Mouse (Mus musculus): ENCODE data around the gene Ldlr. TPM values are rescaled to one million over a fixed set of nuclear protein-coding genes. Genes with fewer than 3 reads are reported as not detected.

Gene Ldlr
- total and polyA plus RNA-seq, 3 experiments = 69.1 to 90.6 TPM; not detected in 1

DNA sequence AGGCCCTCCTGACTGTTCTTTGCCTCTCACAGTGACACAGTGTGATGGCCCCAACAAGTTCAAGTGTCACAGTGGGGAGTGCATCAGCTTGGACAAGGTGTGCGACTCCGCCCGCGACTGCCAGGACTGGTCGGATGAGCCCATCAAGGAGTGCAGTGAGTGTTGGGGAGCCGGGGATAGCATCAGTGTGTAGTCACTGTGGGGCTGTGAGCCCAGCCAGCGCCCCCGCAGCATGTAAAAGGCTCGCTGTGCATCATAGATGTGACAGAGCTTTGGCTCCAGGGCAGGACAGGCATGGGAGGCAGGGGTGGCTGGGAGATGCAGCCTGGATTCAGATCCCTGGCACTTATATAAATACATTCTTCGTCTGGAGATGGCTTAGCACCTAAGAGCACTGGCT is 13.9 kb downstream of the Ldlr start:
- Histone ChIP-seq H3K27ac (ENCODE audit: control insufficient read depth, low read depth, low read length) (no peak overlapping the region), H3K4me3 (ENCODE audit: control insufficient read depth in 1 of 2, insufficient read depth in 1 of 2, low read depth in 2 of 2, low read length in 2 of 2) (no peak overlapping the region), H3K36me3 (ENCODE audit: control insufficient read depth in 1 of 2, insufficient read depth in 2 of 2, low read length in 2 of 2) (peaks cover 0 to 80% of the 10 kb centered on the region in 2 experiments; a peak in 2 of 4 replicates), H3K27me3 (ENCODE audit: control insufficient read depth in 1 of 2, insufficient read depth in 2 of 2, low read length in 2 of 2) (no peaks in the 10 kb centered on the region), H3K79me2 (ENCODE audit: control insufficient read depth, insufficient read depth, low read length, poor library complexity) (no peaks in the 10 kb centered on the region), H3K9me3 (replicated peaks; ENCODE audit: insufficient read depth, low read length) (no peaks in the 10 kb centered on the region), H3K4me1 (ENCODE audit: control insufficient read depth in 1 of 2, insufficient read depth in 2 of 2, low read length in 2 of 2) (peaks cover 0 to 6% of the 10 kb centered on the region in 2 experiments; a peak in 1 of 4 replicates), H3K9ac (ENCODE audit: control insufficient read depth, low read depth, low read length, poor library complexity, severe bottlenecking) (no peak overlapping the region)
- DNase-seq (ENCODE audit: low read depth, low spot score) = no peak
- TF ChIP-seq POLR2AphosphoS5 (IDR thresholded peaks at IDR 0.05; ENCODE audit: borderline replicate concordance, low read depth, low read length) = 0 out of 2 replicates have a peak, but pooled peaks have one; percentile 53
- TF ChIP-seq BHLHE40 (IDR thresholded peaks at IDR 0.05; ENCODE audit: borderline replicate concordance, low read depth, low read length) = no peak

DNA sequence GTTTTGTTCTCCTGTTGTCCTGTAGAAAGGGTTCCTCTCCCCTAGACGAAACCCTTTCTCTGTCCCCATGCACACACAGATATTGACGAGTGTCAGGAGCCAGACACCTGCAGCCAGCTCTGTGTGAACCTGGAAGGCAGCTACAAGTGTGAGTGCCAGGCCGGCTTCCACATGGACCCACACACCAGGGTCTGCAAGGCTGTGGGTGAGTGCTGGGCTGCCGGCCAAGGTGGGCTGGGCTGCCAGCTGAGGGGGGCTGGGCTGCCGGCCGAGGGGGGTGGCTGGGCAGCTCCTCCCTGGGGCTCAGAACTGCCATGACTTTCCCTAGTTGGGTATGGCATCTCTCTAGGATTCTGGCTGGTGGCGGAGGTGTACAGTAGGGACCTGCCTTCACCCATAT is 15.5 kb downstream of the Ldlr start:
- no peak for TF ChIP-seq CHD2 (IDR thresholded peaks at IDR 0.05; ENCODE audit: low read length)
- no peak for TF ChIP-seq E2F4 (IDR thresholded peaks at IDR 0.05; ENCODE audit: borderline replicate concordance, low read depth, low read length)
- TF ChIP-seq GATA1 (IDR thresholded peaks at IDR 0.05; ENCODE audit: low read depth, low read length) = no peak
- no peak for TF ChIP-seq ZMIZ1 (IDR thresholded peaks at IDR 0.05; ENCODE audit: low read depth, low read length)
- no peak for TF ChIP-seq ZNF384 (IDR thresholded peaks at IDR 0.05; ENCODE audit: low read depth, low read length)
- TF ChIP-seq ELF1 (IDR thresholded peaks at IDR 0.05; ENCODE audit: low read depth, low read length) = no peak
- TF ChIP-seq MYC (IDR thresholded peaks at IDR 0.05; ENCODE audit: low read depth, low read length) = no peak
- no peak for TF ChIP-seq SMC3 (IDR thresholded peaks at IDR 0.05; ENCODE audit: low read depth, low read length)
- TF ChIP-seq USF1 (IDR thresholded peaks at IDR 0.05; ENCODE audit: low read depth, low read length) = no peak
- TF ChIP-seq ZKSCAN1 (IDR thresholded peaks at IDR 0.05; ENCODE audit: low read depth, low read length) = no peak
- no peaks in the 10 kb centered on the region for H3K9me3 ChIP-seq (replicated peaks; ENCODE audit: insufficient read depth, low read length)
- peaks cover 0 to 6% of the 10 kb centered on the region in 2 experiments; a peak in 1 of 4 replicates for H3K4me1 ChIP-seq (ENCODE audit: control insufficient read depth in 1 of 2, insufficient read depth in 2 of 2, low read length in 2 of 2)
- H3K4me3 ChIP-seq (ENCODE audit: control insufficient read depth in 1 of 2, insufficient read depth in 1 of 2, low read depth in 2 of 2, low read length in 2 of 2) = no peak overlapping the region
- H3K27me3 ChIP-seq (ENCODE audit: control insufficient read depth in 1 of 2, insufficient read depth in 2 of 2, low read length in 2 of 2) = no peaks in the 10 kb centered on the region
- no peak overlapping the region for H3K9ac ChIP-seq (ENCODE audit: control insufficient read depth, low read depth, low read length, poor library complexity, severe bottlenecking)
- no peak overlapping the region for H3K27ac ChIP-seq (ENCODE audit: control insufficient read depth, low read depth, low read length)
- no peak for DNase-seq (ENCODE audit: low read depth, low spot score)
- peaks cover 0 to 77% of the 10 kb centered on the region in 2 experiments; a peak in 2 of 4 replicates for H3K36me3 ChIP-seq (ENCODE audit: control insufficient read depth in 1 of 2, insufficient read depth in 2 of 2, low read length in 2 of 2)
- no peaks in the 10 kb centered on the region for H3K79me2 ChIP-seq (ENCODE audit: control insufficient read depth, insufficient read depth, low read length, poor library complexity)

DNA sequence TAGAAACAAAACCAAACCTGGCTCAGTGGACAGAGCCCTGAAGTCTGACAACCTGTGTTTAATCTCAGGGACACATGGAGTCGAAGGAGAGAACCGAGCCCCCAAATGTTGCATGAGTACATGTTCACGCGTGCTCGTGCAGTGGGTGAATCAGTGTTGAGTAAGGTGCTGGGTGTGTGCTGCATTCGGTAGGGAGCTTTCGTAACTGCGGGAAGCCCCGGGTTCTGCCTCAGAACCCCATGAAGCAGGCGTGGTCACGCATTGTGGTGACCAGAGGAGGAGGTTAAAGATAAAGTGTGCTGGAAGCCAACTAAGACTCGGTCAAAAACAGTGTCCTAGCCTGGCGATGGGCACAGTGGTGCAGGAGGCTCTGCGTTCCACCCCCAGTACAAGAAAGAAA is 17.1 kb downstream of the Ldlr start:
- TF ChIP-seq USF1 (IDR thresholded peaks at IDR 0.05; ENCODE audit: low read depth, low read length) = no peak
- no peak for TF ChIP-seq ELF1 (IDR thresholded peaks at IDR 0.05; ENCODE audit: low read depth, low read length)
- no peak for TF ChIP-seq HCFC1 (IDR thresholded peaks at IDR 0.05; ENCODE audit: low read depth, low read length)
- no peak for TF ChIP-seq ZNF384 (IDR thresholded peaks at IDR 0.05; ENCODE audit: low read depth, low read length)
- no peak for TF ChIP-seq CHD1 (IDR thresholded peaks at IDR 0.05; ENCODE audit: low read depth, low read length)
- no peak for TF ChIP-seq EP300 (IDR thresholded peaks at IDR 0.05; ENCODE audit: low read depth in 1 of 2, low read length in 2 of 2)
- no peak for TF ChIP-seq USF2 (IDR thresholded peaks at IDR 0.05; ENCODE audit: borderline replicate concordance in 1 of 2, insufficient read depth in 1 of 2, low read depth in 1 of 2, low read length in 2 of 2)
- TF ChIP-seq KAT2A (conservative IDR thresholded peaks at IDR 0.05; ENCODE audit: low read depth, low read length) = no peak
- no peak for TF ChIP-seq TBP (IDR thresholded peaks at IDR 0.05; ENCODE audit: low read depth, low read length)
- no peak for TF ChIP-seq UBTF (IDR thresholded peaks at IDR 0.05; ENCODE audit: borderline replicate concordance, insufficient read depth, low read depth, low read length)
- no peak for TF ChIP-seq ETS1 (IDR thresholded peaks at IDR 0.05; ENCODE audit: low read depth, low read length)
- TF ChIP-seq CTCF (IDR thresholded peaks at IDR 0.05 in 2 of 3, conservative IDR thresholded peaks at IDR 0.05 in 1 of 3; ENCODE audit: control insufficient read depth in 1 of 3, insufficient read depth in 1 of 3, low read depth in 2 of 3, low read length in 3 of 3, poor library complexity in 1 of 3, severe bottlenecking in 1 of 3) = no peak
- TF ChIP-seq TAL1 (IDR thresholded peaks at IDR 0.05; ENCODE audit: low read length) = no peak
- TF ChIP-seq RCOR1 (IDR thresholded peaks at IDR 0.05; ENCODE audit: low read depth, low read length) = no peak
- TF ChIP-seq MYB (IDR thresholded peaks at IDR 0.05; ENCODE audit: low read depth, low read length) = no peak
- no peak for TF ChIP-seq MXI1 (IDR thresholded peaks at IDR 0.05; ENCODE audit: low read depth, low read length)
- TF ChIP-seq SIN3A (IDR thresholded peaks at IDR 0.05; ENCODE audit: low read length) = no peak
- Histone ChIP-seq H3K4me1 (ENCODE audit: control insufficient read depth in 1 of 2, insufficient read depth in 2 of 2, low read length in 2 of 2) (peaks cover 0 to 6% of the 10 kb centered on the region in 2 experiments; a peak in 1 of 4 replicates), H3K27me3 (ENCODE audit: control insufficient read depth in 1 of 2, insufficient read depth in 2 of 2, low read length in 2 of 2) (no peaks in the 10 kb centered on the region), H3K4me3 (ENCODE audit: control insufficient read depth in 1 of 2, insufficient read depth in 1 of 2, low read depth in 2 of 2, low read length in 2 of 2) (no peak overlapping the region), H3K79me2 (ENCODE audit: control insufficient read depth, insufficient read depth, low read length, poor library complexity) (no peaks in the 10 kb centered on the region), H3K27ac (ENCODE audit: control insufficient read depth, low read depth, low read length) (no peak overlapping the region), H3K9me3 (replicated peaks; ENCODE audit: insufficient read depth, low read length) (no peaks in the 10 kb centered on the region), H3K36me3 (ENCODE audit: control insufficient read depth in 1 of 2, insufficient read depth in 2 of 2, low read length in 2 of 2) (peaks cover 0 to 75% of the 10 kb centered on the region in 2 experiments; a peak in 2 of 4 replicates), H3K9ac (ENCODE audit: control insufficient read depth, low read depth, low read length, poor library complexity, severe bottlenecking) (no peak overlapping the region)
- no peak for DNase-seq (ENCODE audit: low read depth, low spot score)

Data from MEL (cell line).